Mouse (Mus musculus) stomach, postnatal 0 days (tissue): ENCODE results near the gene Gm8126. TPM values are rescaled to one million over a fixed set of nuclear protein-coding genes. Genes with fewer than 3 reads are reported as not detected.
"Not testable (repeated sequence)": the region's sequence is repeated elsewhere in the genome, so short reads cannot be mapped to it uniquely, and the experiment has no call there.

Experiments used
- ATAC-seq: fragments of 200-750 bp; cut with Nextera tagmentation; 2 replicates; pipeline ENCODE4 v1.8.0; 2017; ENCODE audit not compliant: low FRiP score, low TSS enrichment
- DNase-seq: peaks from one replicate; pipeline ENCODE4 v3.0.0-alpha.2; 2016; ENCODE audit warnings: low spot score
- H3K27ac ChIP-seq: fragments of 300-500 bp; sonication (generic); replicated peaks from 2 replicates; pipeline ENCODE4 v1.5.1; 2014; ENCODE audit warnings: mild to moderate bottlenecking, control low read depth
- H3K27me3 ChIP-seq: fragments of 300-500 bp; sonication (generic); 2 replicates; pipeline ENCODE4 v1.6.1; 2014; ENCODE audit warnings: low read length; ENCODE audit not compliant: control insufficient read depth, insufficient read depth
- H3K36me3 ChIP-seq: fragments of 300-500 bp; sonication (generic); 2 replicates; pipeline ENCODE4 v1.6.1; 2014; ENCODE audit warnings: low read length, mixed read lengths; ENCODE audit not compliant: control insufficient read depth, insufficient read depth
- H3K4me1 ChIP-seq: fragments of 300-500 bp; sonication (generic); replicated peaks from 2 replicates; pipeline ENCODE4 v1.6.1; 2014; ENCODE audit warnings: antibody characterized with exemption; ENCODE audit not compliant: control insufficient read depth, insufficient read depth
- H3K4me2 ChIP-seq: fragments of 300-500 bp; sonication (generic); replicated peaks from 2 replicates; pipeline ENCODE4 v1.6.1; 2014; ENCODE audit warnings: low read depth, mild to moderate bottlenecking, control low read depth, moderate library complexity
- H3K4me3 ChIP-seq: fragments of 300-500 bp; sonication (generic); 2 replicates; pipeline ENCODE4 v1.5.1; 2014; ENCODE audit warnings: low read depth, low read length, control low read depth
- H3K9ac ChIP-seq: fragments of 300-500 bp; sonication (generic); 2 replicates; pipeline ENCODE4 v1.6.1; 2014; ENCODE audit warnings: mild to moderate bottlenecking, low read length, control low read depth, mixed read lengths
- H3K9me3 ChIP-seq: fragments of 300-500 bp; sonication (generic); 2 replicates; pipeline ENCODE4 v1.6.1; 2016; ENCODE audit warnings: low read length; ENCODE audit not compliant: control insufficient read depth
- WGBS: fragments of 180-500 bp; shearing (Covaris S2); extraction: QIAGEN DNeasy Blood & Tissue Kit; methylation state at CpG from one replicate; pipeline ENCODE4 v1.1.7; 2014; 5-methylcytosine and 5-hydroxymethylcytosine counted together
- polyA plus RNA-seq: library from polyadenylated mRNA; unstranded; fragments of >200 nt; fragmentation: Nextera tagmentation; extraction: Ambion mirVana; gene quantifications from 2 replicates; pipeline ENCODE4 v1.2.1, GENCODE M21; 2015

Gm8126 gene
- polyA plus RNA-seq, 1 experiment from 2014 or later = not detected

DNA sequence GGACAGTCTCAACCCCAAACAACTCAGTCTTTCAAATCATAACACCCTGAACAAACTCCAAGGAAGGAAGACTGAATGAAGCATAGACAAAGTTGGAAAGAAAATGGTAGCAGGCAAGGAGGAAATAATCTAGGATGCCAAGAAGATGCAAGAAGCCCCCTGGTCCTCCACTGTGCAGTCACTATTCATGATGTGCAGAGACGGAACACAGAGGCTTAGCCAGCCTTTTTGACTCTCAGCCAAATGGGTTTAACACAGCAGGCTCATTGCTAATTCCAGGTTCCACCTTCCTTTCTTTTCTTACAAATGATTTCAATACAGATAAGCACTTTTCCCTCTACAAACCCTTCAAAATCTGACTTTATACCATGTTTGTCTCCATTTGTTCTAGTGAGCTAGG is 14.7 kb downstream of the Gm8126 start:
- H3K27ac ChIP-seq, H3K9me3 ChIP-seq, H3K36me3 ChIP-seq, H3K9ac ChIP-seq, H3K4me1 ChIP-seq, DNase-seq, H3K4me3 ChIP-seq, H3K27me3 ChIP-seq, ATAC-seq, H3K4me2 ChIP-seq: not testable (repeated sequence)
- 43% methylated on average over 1 of the region's 1 CpGs for WGBS

DNA sequence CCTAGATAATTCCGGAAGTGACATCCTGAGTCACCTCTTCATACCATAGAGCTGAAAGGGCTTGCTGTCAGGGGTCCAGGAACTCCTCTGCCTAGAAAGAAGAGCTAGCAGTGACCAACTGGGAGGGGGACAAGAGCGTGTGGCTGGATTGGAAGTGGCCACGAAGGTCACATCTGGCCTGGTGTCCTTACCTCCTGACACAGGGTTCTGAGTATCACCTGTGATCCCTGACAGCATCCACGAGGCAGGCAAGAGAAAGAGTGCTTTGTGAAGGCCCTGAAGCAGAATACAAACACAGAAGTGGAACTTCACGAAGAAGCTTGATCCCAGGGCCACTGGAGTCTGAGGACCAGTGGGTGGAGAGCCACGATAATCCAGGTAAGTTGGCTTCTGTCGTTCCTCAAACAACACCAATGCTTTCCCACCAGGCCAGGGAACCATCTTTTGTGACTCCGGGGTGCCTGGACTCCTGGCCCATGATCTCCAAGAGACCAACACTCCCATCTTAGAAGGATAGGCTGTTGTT is 16.6 kb downstream of the Gm8126 start, which contains the start of gene Gm9732:
Gm9732 (plus strand) TSS at position 51 of the 526 bp plus-strand sequence.
- ATAC-seq, H3K36me3 ChIP-seq, H3K4me1 ChIP-seq, H3K27ac ChIP-seq, H3K9ac ChIP-seq, H3K27me3 ChIP-seq, DNase-seq, H3K9me3 ChIP-seq, H3K4me3 ChIP-seq, H3K4me2 ChIP-seq: not testable (repeated sequence)
- 82% methylated on average over 8 of the region's 8 CpGs for WGBS

DNA sequence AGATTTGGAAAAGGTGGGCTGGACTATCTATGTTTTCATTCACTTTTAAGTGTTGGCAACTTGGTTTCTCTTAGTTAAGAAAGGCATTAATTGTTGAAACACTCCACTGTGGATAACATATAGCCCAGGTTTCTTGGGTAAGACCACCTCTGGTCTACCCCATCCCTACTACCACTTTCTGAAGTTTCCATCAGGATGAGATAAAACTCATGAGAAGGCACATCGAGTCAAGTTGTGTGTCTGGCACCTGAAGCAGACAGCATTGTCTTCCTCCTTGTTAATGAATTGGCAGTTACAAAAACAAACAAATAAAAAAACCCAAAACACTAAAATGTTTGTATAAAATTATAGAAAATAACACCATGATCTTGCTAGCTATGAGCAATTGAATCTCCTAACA is 17.3 kb downstream of the Gm8126 start:
- not testable (repeated sequence) for H3K27me3 ChIP-seq, H3K4me2 ChIP-seq, ATAC-seq, H3K27ac ChIP-seq, H3K36me3 ChIP-seq, H3K4me3 ChIP-seq, H3K9me3 ChIP-seq, H3K4me1 ChIP-seq, H3K9ac ChIP-seq, DNase-seq
- WGBS = 81% methylated on average over 1 of the region's 1 CpGs

DNA sequence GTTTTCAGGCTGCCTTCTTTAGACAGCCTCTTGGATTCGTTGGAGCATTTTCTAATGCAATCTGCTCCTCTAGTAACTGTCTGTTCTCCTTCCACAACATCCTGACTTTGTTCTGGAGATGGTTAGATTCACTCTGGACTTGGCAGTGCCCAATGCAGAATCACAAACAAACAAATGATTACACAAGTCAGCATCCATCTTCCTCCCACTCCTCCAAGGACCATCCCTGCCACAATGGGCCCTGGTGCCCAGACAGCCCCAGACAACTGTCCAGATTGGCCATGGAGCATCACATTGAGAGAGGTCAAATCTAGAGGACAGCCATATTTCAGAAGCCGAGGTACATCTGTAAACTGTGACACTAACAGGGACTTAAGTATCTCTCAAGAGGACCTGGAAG is 19.0 kb downstream of the Gm8126 start:
- not testable (repeated sequence) for H3K27ac ChIP-seq, H3K4me2 ChIP-seq, H3K4me1 ChIP-seq, DNase-seq, ATAC-seq, H3K9ac ChIP-seq, H3K9me3 ChIP-seq, H3K36me3 ChIP-seq, H3K27me3 ChIP-seq, H3K4me3 ChIP-seq
- 62% methylated on average over 2 of the region's 2 CpGs for WGBS

DNA sequence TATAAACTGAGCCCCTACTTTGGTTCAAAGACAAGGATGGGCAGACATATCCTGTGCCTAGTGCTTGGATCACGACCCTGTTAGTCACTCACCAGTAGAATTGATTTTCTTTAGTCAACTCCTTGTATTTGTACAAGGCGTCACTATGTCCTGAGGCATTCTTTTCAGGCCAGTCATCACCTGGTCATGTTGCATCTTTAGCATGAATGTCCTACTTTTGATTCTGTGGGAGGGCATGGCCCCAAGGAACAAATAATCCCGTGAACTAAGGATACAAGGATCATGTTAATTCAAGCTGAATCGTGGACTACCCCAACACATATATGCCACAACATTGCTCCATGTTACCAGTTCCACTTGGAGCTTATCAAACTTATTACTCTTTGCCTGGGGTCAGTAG is 19.7 kb downstream of the Gm8126 start:
- 43% methylated on average over 4 of the region's 4 CpGs for WGBS
- H3K36me3 ChIP-seq, H3K9me3 ChIP-seq, H3K4me1 ChIP-seq, H3K27me3 ChIP-seq, DNase-seq, H3K4me2 ChIP-seq, H3K27ac ChIP-seq, H3K9ac ChIP-seq, H3K4me3 ChIP-seq, ATAC-seq: not testable (repeated sequence)

DNA sequence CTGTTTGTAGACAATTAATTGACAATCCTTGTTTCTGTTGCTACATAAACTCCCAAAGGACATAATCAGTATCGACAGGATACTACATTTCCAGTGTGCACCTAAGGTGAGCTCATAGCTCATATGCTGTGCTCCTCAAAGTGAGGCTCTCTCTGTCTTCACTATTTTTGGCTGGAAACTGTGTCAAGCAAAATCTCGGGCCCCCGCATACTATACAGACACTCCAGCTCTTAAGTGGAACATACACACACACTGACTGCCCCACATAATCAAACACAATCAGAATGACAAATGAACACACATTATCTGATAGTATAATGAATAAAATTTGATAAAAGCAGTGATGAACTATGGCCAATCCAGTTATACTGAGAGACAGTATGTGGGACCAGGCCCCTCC is 20.2 kb downstream of the Gm8126 start:
- not testable (repeated sequence) for H3K36me3 ChIP-seq, H3K27ac ChIP-seq, H3K4me2 ChIP-seq, H3K4me1 ChIP-seq, H3K9me3 ChIP-seq, DNase-seq, ATAC-seq, H3K9ac ChIP-seq, H3K4me3 ChIP-seq, H3K27me3 ChIP-seq
- 84% methylated on average over 3 of the region's 3 CpGs for WGBS

DNA sequence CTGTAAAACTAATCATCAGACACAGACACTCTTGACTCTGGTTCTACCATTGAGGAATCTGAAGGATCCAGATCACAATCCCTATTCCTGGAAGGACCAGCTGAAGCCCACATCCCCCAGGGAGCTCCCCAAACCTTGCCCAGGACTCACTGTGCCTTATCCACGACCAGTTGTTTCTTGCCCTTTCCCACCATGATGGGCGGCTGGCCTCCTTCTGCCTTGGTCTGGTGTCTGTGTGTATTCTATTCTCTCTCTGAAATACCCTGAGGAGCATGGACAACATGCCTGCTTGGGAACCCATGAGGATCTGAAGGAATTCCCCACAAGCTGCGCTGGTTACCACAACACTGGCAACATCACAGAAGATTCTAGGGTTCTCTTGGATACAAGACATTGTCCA is 35.1 kb downstream of the Gm8126 start, which contains the start of gene Gm8127:
Gm8127 (minus strand) TSS at position 330 of the 400 bp plus-strand sequence.
- H3K4me3 ChIP-seq, H3K4me1 ChIP-seq, H3K27me3 ChIP-seq, H3K9me3 ChIP-seq, H3K9ac ChIP-seq, DNase-seq, H3K36me3 ChIP-seq, H3K4me2 ChIP-seq, ATAC-seq, H3K27ac ChIP-seq: not testable (repeated sequence)
- 76% methylated on average over 3 of the region's 3 CpGs for WGBS

Other genes with a start within 250 kb of the Gm8126 start
- gene Gm10376, start 243.0 kb upstream of the Gm8126 start, polyA plus RNA-seq = not detected in 2 replicates
- not detected in 2 replicates for gene Gm8094, start 182.0 kb upstream of the Gm8126 start, polyA plus RNA-seq
- not detected in 2 replicates for gene Gm8104, start 158.0 kb upstream of the Gm8126 start, polyA plus RNA-seq
- gene Gm7233, start 78.8 kb upstream of the Gm8126 start, polyA plus RNA-seq = not detected in 2 replicates
- not detected in 2 replicates for gene Gm8122, start 23.3 kb upstream of the Gm8126 start, polyA plus RNA-seq
- gene Gm9732, start 16.4 kb downstream of the Gm8126 start, polyA plus RNA-seq = not detected in 2 replicates
- not detected in 2 replicates for gene Gm8127, start 35.2 kb downstream of the Gm8126 start, polyA plus RNA-seq
- not detected in 2 replicates for gene 1700001F09Rik, start 89.2 kb downstream of the Gm8126 start, polyA plus RNA-seq
- not detected in 2 replicates for gene Gm8138, start 157.7 kb downstream of the Gm8126 start, polyA plus RNA-seq